Mouse (Mus musculus) neural tube, embryonic 15.5 days (tissue): ENCODE measurements at regions not wholly inside any gene's neighbourhood (a gene's known extent, or its start where the extent isn't known, plus 50 kb on each side); places are given as distances from the start of the nearest gene placed in this dataset.

Experiments used
- ATAC-seq: fragments of 200-750 bp; cut with Nextera tagmentation; 2 replicates; pipeline ENCODE4 v1.8.0; 2017; ENCODE audit warnings: mild to moderate bottlenecking, moderate TSS enrichment, moderate library complexity; ENCODE audit not compliant: low FRiP score
- H3K27ac ChIP-seq: fragments of 300-500 bp; sonication (generic); replicated peaks from 2 replicates; pipeline ENCODE4 v1.5.1; 2015; ENCODE audit warnings: mild to moderate bottlenecking, inconsistent platforms
- H3K27me3 ChIP-seq: fragments of 300-500 bp; sonication (generic); replicated peaks from 2 replicates; pipeline ENCODE4 v1.6.1; 2015; ENCODE audit warnings: inconsistent platforms
- H3K36me3 ChIP-seq: fragments of 300-500 bp; sonication (generic); 2 replicates; pipeline ENCODE4 v1.6.1; 2015; ENCODE audit warnings: inconsistent platforms
- H3K4me1 ChIP-seq: fragments of 300-500 bp; sonication (generic); 2 replicates; pipeline ENCODE4 v1.6.1; 2015; ENCODE audit warnings: inconsistent platforms
- H3K4me2 ChIP-seq: fragments of 300-500 bp; sonication (generic); 2 replicates; pipeline ENCODE4 v1.6.1; 2015; ENCODE audit warnings: inconsistent platforms, mild to moderate bottlenecking, moderate library complexity
- H3K4me3 ChIP-seq: fragments of 300-500 bp; sonication (generic); replicated peaks from 2 replicates; pipeline ENCODE4 v1.5.1; 2015; ENCODE audit warnings: mild to moderate bottlenecking, inconsistent platforms
- H3K9ac ChIP-seq: fragments of 300-500 bp; sonication (generic); replicated peaks from 2 replicates; pipeline ENCODE4 v1.6.1; 2015; ENCODE audit warnings: mild to moderate bottlenecking, inconsistent platforms
- H3K9me3 ChIP-seq: fragments of 300-500 bp; sonication (generic); replicated peaks from 2 replicates; pipeline ENCODE4 v1.6.1; 2016; ENCODE audit warnings: inconsistent platforms
- WGBS: fragments of 180-500 bp; shearing (Covaris S2); methylation state at CpG from one replicate; pipeline ENCODE4 v1.1.7; 2015; ENCODE audit warnings: mixed read lengths; 5-methylcytosine and 5-hydroxymethylcytosine counted together

DNA sequence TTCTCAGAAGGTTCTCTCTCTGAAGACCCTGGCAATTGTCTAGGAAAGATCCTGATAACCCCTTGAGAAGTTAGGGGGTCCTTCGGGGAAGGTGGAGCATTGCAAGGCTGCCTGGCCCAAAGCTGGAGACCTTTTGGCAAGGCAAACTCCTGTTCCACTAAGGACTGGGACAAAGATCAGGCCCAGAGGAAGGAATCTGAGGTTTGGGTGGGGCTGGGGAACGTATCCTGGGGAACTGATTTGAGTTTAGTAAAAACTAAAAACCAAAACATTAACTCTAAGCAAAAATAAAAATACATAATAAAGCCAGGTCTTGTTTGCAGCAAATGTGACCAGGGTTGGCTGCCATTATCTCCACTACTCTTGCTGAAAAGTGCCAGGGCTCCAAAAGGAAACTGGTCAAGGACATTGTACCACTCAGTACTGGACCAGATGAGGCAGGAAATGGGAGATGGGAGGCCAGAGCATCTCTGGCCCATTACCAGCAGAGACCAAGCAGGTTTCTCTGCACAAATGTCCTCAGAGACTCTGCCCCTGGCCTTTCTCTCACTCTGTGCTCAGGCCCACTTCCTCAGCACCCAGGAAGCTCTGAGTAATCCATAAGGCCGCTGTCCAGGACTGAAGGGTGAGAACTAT is 321.5 kb downstream of the Cxcl12 start:
- ATAC-seq: no peak
- Histone ChIP-seq H3K36me3 (no peaks in the 10 kb centered on the region), H3K9ac (no peak overlapping the region), H3K27ac (no peak overlapping the region), H3K9me3 (no peaks in the 10 kb centered on the region), H3K4me3 (no peak overlapping the region), H3K4me1 (no peaks in the 10 kb centered on the region), H3K27me3 (no peaks in the 10 kb centered on the region), H3K4me2 (no peak overlapping the region)
- WGBS: 87% methylated on average over 3 of the region's 3 CpGs

DNA sequence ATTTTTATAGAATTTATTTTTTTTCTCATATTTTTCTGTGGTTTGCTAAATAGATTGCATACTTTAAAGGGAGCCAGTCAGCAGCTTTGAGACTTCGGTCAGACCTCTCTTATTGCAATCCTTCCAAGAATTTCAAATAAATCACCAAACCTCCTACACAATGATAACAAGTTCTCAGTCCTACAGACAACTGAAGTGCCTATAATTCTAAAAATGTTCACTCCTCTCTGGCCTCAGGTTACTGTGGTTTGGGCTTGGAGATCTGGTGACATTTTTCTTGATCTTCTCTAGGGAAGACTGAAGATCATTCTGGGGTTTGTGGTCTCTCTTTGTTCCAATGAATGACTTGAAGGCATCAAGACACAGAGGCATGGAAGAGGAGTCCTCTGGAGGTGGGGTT is 326.6 kb downstream of the Cxcl12 start:
- no peak for ATAC-seq
- 80% methylated on average over 1 of the region's 1 CpGs for WGBS

DNA sequence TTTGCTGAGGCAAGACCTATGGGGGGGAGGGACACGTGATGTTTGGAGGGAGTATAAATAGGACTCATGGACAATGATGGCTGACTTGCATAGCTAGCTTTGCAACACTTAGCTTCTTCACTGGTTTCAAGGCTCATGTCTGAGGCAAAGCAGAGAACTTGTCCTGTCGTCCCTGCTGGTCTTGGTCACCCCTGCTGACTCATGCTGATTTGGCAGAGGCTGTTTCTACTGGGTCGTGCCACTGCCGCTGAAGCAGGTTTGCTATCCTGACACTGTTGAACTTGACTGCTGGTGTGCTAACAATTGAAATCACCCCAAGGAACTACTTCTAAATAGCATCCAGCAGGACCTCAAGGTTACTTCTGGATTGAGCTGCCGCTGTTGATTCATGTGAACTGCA is 329.0 kb downstream of the Cxcl12 start:
- no peaks in the 10 kb centered on the region for H3K4me1 ChIP-seq
- H3K4me3 ChIP-seq: no peak overlapping the region
- H3K9me3 ChIP-seq: no peaks in the 10 kb centered on the region
- 85% methylated on average over 5 of the region's 5 CpGs for WGBS
- ATAC-seq: no peak
- H3K27ac ChIP-seq: no peak overlapping the region
- no peaks in the 10 kb centered on the region for H3K36me3 ChIP-seq
- H3K9ac ChIP-seq: no peak overlapping the region
- no peak overlapping the region for H3K4me2 ChIP-seq
- no peaks in the 10 kb centered on the region for H3K27me3 ChIP-seq

More for the DNA sequence above, 326.6 kb downstream of the Cxcl12 start:
- Histone ChIP-seq H3K36me3 (no peaks in the 10 kb centered on the region), H3K27me3 (no peaks in the 10 kb centered on the region), H3K4me1 (no peaks in the 10 kb centered on the region), H3K9ac (no peak overlapping the region), H3K9me3 (no peaks in the 10 kb centered on the region), H3K4me2 (no peak overlapping the region), H3K27ac (no peak overlapping the region), H3K4me3 (no peak overlapping the region)

DNA sequence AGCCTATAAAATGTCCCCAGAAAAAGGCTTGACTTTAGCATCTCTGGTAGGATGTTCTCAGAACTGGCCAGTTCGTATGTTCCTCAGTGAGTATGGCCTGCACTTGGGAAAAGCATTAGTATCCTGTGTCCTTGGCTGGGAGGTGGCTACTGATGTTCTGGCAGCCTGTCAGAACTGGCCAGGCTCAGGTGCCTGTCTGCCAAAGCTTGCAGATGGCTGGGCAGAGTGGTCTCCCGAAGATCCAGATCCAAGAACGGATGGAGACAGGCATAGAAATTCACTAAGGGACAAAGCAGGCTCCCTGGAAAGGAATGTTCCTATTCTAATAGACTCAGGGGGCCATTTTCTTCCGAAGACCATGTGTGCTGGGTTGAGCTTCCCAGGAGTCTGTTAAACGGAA is 329.6 kb downstream of the Cxcl12 start:
- Histone ChIP-seq H3K4me2 (no peak overlapping the region), H3K9me3 (no peaks in the 10 kb centered on the region), H3K9ac (no peak overlapping the region), H3K4me3 (no peak overlapping the region), H3K36me3 (no peaks in the 10 kb centered on the region), H3K27me3 (no peaks in the 10 kb centered on the region), H3K4me1 (no peaks in the 10 kb centered on the region), H3K27ac (no peak overlapping the region)
- ATAC-seq: no peak
- WGBS: 74% methylated on average over 5 of the region's 5 CpGs

DNA sequence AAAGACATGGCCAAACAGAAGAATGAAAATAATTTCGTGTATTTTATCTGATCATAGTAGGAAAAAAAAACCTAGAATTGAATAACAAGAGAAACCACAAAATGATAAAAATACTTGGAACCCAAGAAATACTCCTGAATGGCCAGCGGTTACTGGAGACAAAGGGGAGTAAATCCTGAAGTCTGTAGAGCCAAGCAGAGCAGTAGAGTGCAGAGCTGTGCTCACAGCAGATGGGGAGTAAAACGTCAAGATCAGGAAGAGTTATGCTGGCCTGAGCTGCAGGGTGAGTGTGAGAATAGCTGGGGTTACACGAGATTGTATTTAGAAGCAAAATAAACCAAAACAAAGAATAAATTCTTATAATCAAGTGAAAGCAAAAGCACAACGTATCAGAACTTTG is 334.0 kb downstream of the Cxcl12 start:
- Histone ChIP-seq H3K27ac (no peak overlapping the region), H3K9ac (no peak overlapping the region), H3K4me1 (no peaks in the 10 kb centered on the region), H3K9me3 (no peaks in the 10 kb centered on the region), H3K4me2 (no peak overlapping the region), H3K27me3 (no peaks in the 10 kb centered on the region), H3K36me3 (no peaks in the 10 kb centered on the region), H3K4me3 (no peak overlapping the region)
- WGBS: 56% methylated on average over 5 of the region's 5 CpGs
- no peak for ATAC-seq

DNA sequence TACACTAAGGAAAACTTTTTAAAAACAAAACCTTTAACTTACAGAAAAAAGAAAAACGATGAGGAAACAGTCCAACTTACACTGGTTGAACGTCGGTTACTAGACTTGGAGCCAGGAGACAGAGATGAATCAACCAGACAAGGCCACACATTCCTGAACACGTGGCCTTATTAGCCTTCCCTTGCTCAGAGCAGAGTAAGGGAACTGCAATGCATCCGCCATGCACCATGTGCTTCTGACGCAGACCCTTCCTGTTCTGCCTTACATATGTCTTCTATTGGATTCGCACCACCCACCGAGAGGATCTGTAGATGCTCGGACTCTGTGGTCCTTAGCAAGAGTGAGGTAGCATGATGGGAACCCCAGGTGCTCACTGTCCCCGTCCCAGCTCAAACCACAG is 336.2 kb upstream of the Zfp637 start:
- no peak overlapping the region for H3K27ac ChIP-seq
- H3K4me1 ChIP-seq: no peaks in the 10 kb centered on the region
- H3K9me3 ChIP-seq: no peaks in the 10 kb centered on the region
- H3K4me2 ChIP-seq: no peak overlapping the region
- ATAC-seq: no peak
- H3K9ac ChIP-seq: no peak overlapping the region
- 85% methylated on average over 10 of the region's 10 CpGs for WGBS
- no peak overlapping the region for H3K4me3 ChIP-seq
- no peaks in the 10 kb centered on the region for H3K27me3 ChIP-seq
- no peaks in the 10 kb centered on the region for H3K36me3 ChIP-seq

DNA sequence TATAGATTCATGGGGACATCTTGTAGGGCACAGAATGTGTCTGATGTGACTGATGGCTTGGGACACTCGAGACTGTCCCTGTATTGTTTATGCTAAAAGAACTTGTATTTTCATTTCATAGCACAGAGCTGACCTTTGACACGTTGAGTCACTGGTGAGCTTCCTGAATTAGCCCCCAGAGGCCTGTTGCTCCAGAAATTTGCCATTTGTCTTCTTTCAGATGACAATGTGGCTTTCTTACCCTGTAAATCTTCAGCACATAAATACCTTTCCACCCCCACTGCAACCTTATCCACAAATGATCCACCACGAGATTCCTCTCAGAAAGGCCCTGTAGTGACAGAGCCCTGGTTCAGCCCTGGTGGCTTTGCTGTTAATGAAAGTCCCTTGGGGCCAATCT is 335.5 kb upstream of the Zfp637 start:
- Histone ChIP-seq H3K27me3 (no peaks in the 10 kb centered on the region), H3K4me3 (no peak overlapping the region), H3K4me1 (no peaks in the 10 kb centered on the region), H3K36me3 (no peaks in the 10 kb centered on the region), H3K9ac (no peak overlapping the region), H3K4me2 (no peak overlapping the region), H3K9me3 (no peaks in the 10 kb centered on the region), H3K27ac (no peak overlapping the region)
- 47% methylated on average over 3 of the region's 3 CpGs for WGBS
- ATAC-seq: no peak

DNA sequence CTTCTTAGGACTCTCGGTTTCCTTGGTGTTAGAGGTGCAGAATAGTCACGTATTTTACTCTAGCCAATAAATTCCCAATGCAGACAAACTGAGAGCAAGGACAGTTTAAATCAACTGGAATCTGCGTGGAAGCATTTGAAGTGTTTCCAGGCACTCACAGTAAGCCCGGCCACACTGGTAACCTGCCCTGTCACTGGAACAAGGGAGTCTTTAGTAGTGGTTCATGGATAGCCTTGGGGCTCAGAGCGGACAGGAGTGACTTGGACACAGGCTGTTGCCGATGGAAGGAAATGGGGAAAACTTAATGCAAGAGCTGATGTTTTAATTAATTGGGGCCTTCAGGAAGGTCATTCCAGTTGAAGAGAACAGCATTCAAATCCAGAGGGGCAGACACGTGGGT is 334.4 kb upstream of the Zfp637 start:
- Histone ChIP-seq H3K27ac (no peak overlapping the region), H3K9ac (no peak overlapping the region), H3K9me3 (no peaks in the 10 kb centered on the region), H3K4me1 (no peaks in the 10 kb centered on the region), H3K27me3 (no peaks in the 10 kb centered on the region), H3K36me3 (no peaks in the 10 kb centered on the region), H3K4me3 (no peak overlapping the region), H3K4me2 (no peak overlapping the region)
- ATAC-seq: no peak
- WGBS: 71% methylated on average over 7 of the region's 7 CpGs

DNA sequence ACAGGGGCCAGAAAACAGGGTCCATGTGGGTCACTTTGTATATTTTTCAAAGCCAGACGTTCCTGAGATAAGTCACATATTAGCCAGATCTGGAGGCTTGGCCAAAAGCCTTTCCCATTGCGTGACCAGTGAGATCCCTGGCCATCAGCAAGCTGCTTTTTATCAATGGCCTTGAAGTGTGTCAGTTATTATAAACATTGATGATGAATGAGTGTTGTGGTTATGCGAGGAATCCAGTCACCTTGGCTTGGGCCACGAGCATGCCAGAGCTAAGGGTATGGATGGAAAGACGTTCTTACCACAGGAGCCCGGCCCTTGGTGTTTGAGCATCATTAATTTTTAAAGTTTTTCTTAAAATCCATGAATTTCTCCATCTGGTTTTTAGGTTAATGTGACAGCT is 332.1 kb upstream of the Zfp637 start:
- Histone ChIP-seq H3K4me3 (no peak overlapping the region), H3K4me2 (no peak overlapping the region), H3K9ac (no peak overlapping the region), H3K27me3 (no peaks in the 10 kb centered on the region), H3K9me3 (no peaks in the 10 kb centered on the region), H3K4me1 (no peaks in the 10 kb centered on the region), H3K36me3 (no peaks in the 10 kb centered on the region), H3K27ac (no peak overlapping the region)
- 76% methylated on average over 6 of the region's 6 CpGs for WGBS
- no peak for ATAC-seq

DNA sequence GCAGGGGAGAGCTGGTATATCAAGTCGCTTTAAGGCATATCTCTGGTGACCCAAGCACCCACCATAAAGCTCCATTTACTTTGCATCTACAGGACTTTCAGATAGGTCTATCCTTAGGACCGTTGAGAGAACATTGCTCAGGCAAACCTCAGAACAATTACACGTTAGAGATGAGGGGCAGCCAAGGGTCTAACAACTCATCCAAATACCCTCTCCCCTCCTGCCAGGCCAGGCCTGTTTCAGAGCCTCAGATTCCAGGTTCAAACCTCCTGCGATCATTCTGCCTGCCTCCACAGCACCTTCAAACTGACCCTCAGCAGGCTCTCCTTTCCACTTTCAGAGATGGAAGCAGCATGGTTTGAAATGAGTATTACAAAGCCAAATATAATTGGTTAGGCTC is 331.0 kb upstream of the Zfp637 start:
- no peak overlapping the region for H3K4me3 ChIP-seq
- no peaks in the 10 kb centered on the region for H3K9me3 ChIP-seq
- H3K36me3 ChIP-seq: no peaks in the 10 kb centered on the region
- H3K9ac ChIP-seq: no peak overlapping the region
- 93% methylated on average over 4 of the region's 4 CpGs for WGBS
- H3K27ac ChIP-seq: no peak overlapping the region
- ATAC-seq: no peak
- H3K4me1 ChIP-seq: no peaks in the 10 kb centered on the region
- no peaks in the 10 kb centered on the region for H3K27me3 ChIP-seq
- H3K4me2 ChIP-seq: no peak overlapping the region

DNA sequence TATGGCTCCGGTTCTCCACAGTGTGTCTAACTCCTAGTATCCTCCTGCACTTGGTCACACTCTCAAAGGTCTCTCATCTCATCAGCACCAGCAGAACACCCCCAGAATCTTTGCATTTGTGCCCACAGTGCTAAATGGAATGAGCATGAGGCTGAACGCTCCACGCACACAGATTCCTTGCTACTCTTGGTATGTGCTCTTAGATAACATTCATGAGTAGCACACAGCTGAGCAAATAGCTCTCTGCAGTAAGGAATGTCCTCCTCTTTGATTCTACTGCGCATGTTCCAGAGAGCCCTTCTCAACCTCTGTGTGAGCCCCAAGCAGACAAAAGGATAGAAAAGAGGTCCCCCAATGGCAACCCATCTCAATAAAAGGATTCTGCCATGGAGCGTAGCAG is 326.1 kb upstream of the Zfp637 start:
- no peaks in the 10 kb centered on the region for H3K9me3 ChIP-seq
- ATAC-seq: no peak
- no peak overlapping the region for H3K4me3 ChIP-seq
- no peak overlapping the region for H3K27ac ChIP-seq
- H3K36me3 ChIP-seq: no peaks in the 10 kb centered on the region
- H3K9ac ChIP-seq: no peak overlapping the region
- 90% methylated on average over 5 of the region's 5 CpGs for WGBS
- no peaks in the 10 kb centered on the region for H3K27me3 ChIP-seq
- H3K4me2 ChIP-seq: no peak overlapping the region
- H3K4me1 ChIP-seq: no peaks in the 10 kb centered on the region

DNA sequence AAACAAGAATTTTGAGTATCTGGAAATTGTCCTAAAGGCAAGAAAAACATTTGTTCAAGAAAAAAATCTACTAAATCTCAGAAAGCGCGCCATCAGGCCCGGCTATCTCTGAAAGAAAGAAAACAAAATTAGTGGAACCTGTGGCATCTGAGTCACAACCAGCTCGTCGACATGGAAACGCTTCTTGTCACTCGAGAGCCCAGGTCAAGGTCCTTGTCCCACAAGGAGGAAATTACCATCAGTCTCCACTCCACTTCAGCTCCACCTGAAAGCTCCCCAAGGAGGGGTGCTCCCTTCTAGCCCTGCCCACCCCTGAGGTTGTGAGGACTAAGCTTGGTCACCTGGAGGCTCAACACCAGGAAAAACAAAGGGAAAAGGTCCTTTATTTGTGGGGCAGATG is 324.1 kb upstream of the Zfp637 start:
- Histone ChIP-seq H3K4me1 (no peaks in the 10 kb centered on the region), H3K27me3 (no peaks in the 10 kb centered on the region), H3K9me3 (no peaks in the 10 kb centered on the region), H3K4me2 (no peak overlapping the region), H3K27ac (no peak overlapping the region), H3K36me3 (no peaks in the 10 kb centered on the region), H3K9ac (no peak overlapping the region), H3K4me3 (no peak overlapping the region)
- 85% methylated on average over 7 of the region's 7 CpGs for WGBS
- ATAC-seq: no peak

DNA sequence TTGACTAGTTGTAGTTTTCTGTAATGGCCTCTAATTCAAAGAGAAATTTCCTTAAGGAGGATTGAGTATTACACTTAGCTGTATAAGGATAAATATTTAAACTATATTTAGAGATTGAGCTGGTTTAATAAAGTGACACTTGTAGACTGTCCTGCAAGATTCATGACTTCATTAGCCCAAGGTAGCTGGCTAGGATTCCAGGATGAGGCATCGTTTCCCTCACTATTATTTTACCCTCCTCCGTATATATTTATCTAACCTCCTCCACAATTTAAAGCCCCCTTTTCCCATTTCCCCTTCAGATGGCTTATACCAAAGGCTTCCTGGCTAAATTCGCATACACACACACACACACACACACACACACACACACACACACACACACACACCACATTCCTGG is 322.0 kb upstream of the Zfp637 start:
- no peaks in the 10 kb centered on the region for H3K36me3 ChIP-seq
- H3K9ac ChIP-seq: no peak overlapping the region
- WGBS: 75% methylated on average over 3 of the region's 3 CpGs
- H3K4me3 ChIP-seq: no peak overlapping the region
- no peak for ATAC-seq
- H3K9me3 ChIP-seq: no peaks in the 10 kb centered on the region
- no peak overlapping the region for H3K27ac ChIP-seq
- H3K27me3 ChIP-seq: no peaks in the 10 kb centered on the region
- H3K4me1 ChIP-seq: no peaks in the 10 kb centered on the region
- no peak overlapping the region for H3K4me2 ChIP-seq
